Comparison of ENCODE assay signal across 25 mouse cellular contexts in the genomic region with DNA sequence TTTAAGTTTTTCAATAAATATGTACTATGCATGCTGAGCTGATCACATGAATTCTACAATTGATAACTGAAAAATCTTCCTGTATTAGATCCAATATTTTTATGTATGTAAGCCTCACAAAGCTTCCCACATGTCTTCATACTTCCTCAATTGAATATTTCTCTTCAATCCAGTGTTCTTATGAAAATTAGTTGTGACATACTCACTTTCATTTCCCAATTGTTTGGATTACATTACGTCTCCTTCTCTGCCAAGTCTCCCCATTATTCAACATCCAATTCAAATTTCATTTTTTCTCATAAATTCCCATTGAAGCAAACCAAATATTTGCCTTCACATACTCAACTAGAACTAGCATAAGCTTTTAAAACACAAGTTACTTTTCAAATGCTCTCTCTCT.
"Had no signal": no experiment of that assay in that cellular context is flagged by ENCODE, and none has a peak within 500 bp of the region (broad histone marks: within the 10 kb centered on the region; RNA-seq: fewer than 3 reads in every experiment).

No protein-coding gene starts in this region.

- H3K4me1 ChIP-seq: hindbrain, embryonic 13.5 days; hindbrain, embryonic 15.5 days; kidney, embryonic 15.5 days; limb, embryonic 13.5 days; limb, embryonic 15.5 days had no signal

- H3K27me3 ChIP-seq: heart, embryonic 13.5 days; heart, embryonic 15.5 days; hindbrain, embryonic 13.5 days; hindbrain, embryonic 15.5 days; kidney, embryonic 15.5 days; limb, embryonic 13.5 days; limb, embryonic 15.5 days had no signal

- H3K27ac ChIP-seq: heart, adult 2 months; heart, embryonic 13.5 days; heart, embryonic 15.5 days; hindbrain, embryonic 13.5 days; hindbrain, embryonic 15.5 days; hindbrain, postnatal 0 days; kidney, embryonic 15.5 days; kidney, postnatal 0 days; limb, embryonic 13.5 days; limb, embryonic 15.5 days had no signal

- H3K9me3 ChIP-seq: heart, embryonic 13.5 days; heart, embryonic 15.5 days; hindbrain, embryonic 13.5 days; hindbrain, embryonic 15.5 days; kidney, embryonic 15.5 days; limb, embryonic 13.5 days; limb, embryonic 15.5 days had no signal

- ATAC-seq: hindbrain, postnatal 0 days; intestine, embryonic 16.5 days had no signal

- H3K9ac ChIP-seq: heart, embryonic 13.5 days; heart, embryonic 15.5 days; hindbrain, embryonic 13.5 days; hindbrain, embryonic 15.5 days; kidney, embryonic 15.5 days; limb, embryonic 13.5 days; limb, embryonic 15.5 days had no signal

- DNase-seq: gastrocnemius, postnatal 10 days; gastrocnemius, postnatal 25 days; heart, adult 11 months; heart, adult 2 months; heart, postnatal 14 days; heart, postnatal 36 days; kidney, adult 11 months; kidney, adult 2 months; kidney, adult 9 months; kidney, postnatal 14 days; kidney, postnatal 36 days; layer of hippocampus, adult 9-11 months; layer of hippocampus, postnatal 36 days; left cerebral cortex, postnatal 4 days had no signal

- H3K4me3 ChIP-seq: heart, adult 2 months; heart, embryonic 13.5 days; heart, embryonic 15.5 days; hindbrain, embryonic 13.5 days; hindbrain, embryonic 15.5 days; kidney, embryonic 15.5 days; limb, embryonic 13.5 days; limb, embryonic 15.5 days had no signal

- H3K4me2 ChIP-seq: heart, embryonic 11.5 days; heart, embryonic 13.5 days; heart, embryonic 15.5 days; hindbrain, embryonic 13.5 days; hindbrain, embryonic 15.5 days; kidney, embryonic 15.5 days; limb, embryonic 13.5 days; limb, embryonic 15.5 days had no signal

- H3K36me3 ChIP-seq: heart, embryonic 13.5 days; heart, embryonic 15.5 days; hindbrain, embryonic 13.5 days; hindbrain, embryonic 15.5 days; kidney, embryonic 15.5 days; limb, embryonic 13.5 days; limb, embryonic 15.5 days had no signal
